Comparison of ENCODE assay signal across 8 mouse cellular contexts in the genomic region with DNA sequence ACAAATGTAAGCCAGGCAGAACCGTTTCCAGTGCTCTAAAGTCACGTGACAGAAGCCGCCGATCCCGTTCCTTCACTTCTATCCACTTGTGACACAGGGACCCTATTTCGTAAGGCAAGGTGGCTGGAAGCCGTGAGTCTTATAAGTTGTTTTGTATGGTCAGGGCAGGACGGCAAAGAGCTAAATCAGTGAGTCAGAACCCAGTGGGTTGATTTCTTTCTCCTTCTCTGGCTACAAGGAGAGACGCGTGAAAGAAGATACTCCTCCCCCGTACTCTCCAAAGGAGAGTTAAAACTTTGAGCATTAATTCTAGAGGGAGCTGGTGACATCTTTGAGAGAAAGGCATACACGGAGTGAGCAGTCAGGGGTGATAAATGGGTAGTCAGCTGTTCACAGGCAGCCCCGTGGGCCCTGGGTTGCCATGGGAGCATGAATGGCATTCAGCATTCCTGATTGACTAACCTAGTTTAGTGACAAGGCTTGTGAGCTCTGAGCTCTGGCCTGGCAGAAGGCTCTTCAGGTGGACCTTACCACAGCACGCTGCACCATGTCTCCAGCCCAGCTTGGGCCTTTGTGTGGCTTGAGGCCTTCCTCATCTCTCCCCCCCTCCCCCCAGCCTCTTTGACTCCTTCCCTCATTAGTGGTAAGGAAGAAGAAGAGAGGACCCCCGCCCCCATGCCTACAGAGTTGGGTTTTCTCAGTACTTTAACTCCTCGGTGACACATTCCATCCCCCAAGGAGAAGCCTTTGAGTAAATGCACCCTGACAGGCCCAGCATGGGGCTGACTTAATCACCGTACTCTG.
DNase-seq lines count a peak whose midpoint lies in the region; ATAC-seq and TF ChIP-seq lines count a peak whose summit lies in the region.

No protein-coding gene starts in this region.

- H3K9ac ChIP-seq in embryonic facial prominence, embryonic 15.5 days = no peak overlapping the region
- H3K9ac ChIP-seq in hindbrain, embryonic 13.5 days = peak overlapping the region; percentile 35; the same call in 1 of the 2 replicates

- H3K27me3 ChIP-seq in E14TG2a.4 (ENCODE audit: insufficient read depth, low read length) = no peaks in the 10 kb centered on the region
- H3K27me3 ChIP-seq in embryonic facial prominence, embryonic 15.5 days = no peaks in the 10 kb centered on the region
- H3K27me3 ChIP-seq in hindbrain, embryonic 13.5 days = no peaks in the 10 kb centered on the region

- peaks cover 94% of the 10 kb centered on the region for H3K4me1 ChIP-seq in E14TG2a.4 (replicated peaks; ENCODE audit: low read depth, low read length)
- peaks cover 40% of the 10 kb centered on the region for H3K4me1 ChIP-seq in embryonic facial prominence, embryonic 15.5 days
- peaks cover 55% of the 10 kb centered on the region for H3K4me1 ChIP-seq in hindbrain, embryonic 13.5 days (replicated peaks)

- peaks cover 29% of the 10 kb centered on the region for H3K36me3 ChIP-seq in E14TG2a.4 (ENCODE audit: insufficient read depth, low read length)
- peaks cover 1% of the 10 kb centered on the region; the same call in 1 of the 2 replicates for H3K36me3 ChIP-seq in embryonic facial prominence, embryonic 15.5 days
- H3K36me3 ChIP-seq in hindbrain, embryonic 13.5 days = no peaks in the 10 kb centered on the region

- intact Hi-C loops in left cerebral cortex, postnatal 4 days (cut with DNase I) = no loop called here

- no peak for TF ChIP-seq CTCF in E14TG2a.4 (conservative IDR thresholded peaks at IDR 0.05; ENCODE audit: low read length)

- no peaks in the 10 kb centered on the region for H3K9me3 ChIP-seq in E14TG2a.4 (ENCODE audit: low read length)
- H3K9me3 ChIP-seq in embryonic facial prominence, embryonic 15.5 days (replicated peaks) = no peaks in the 10 kb centered on the region
- no peaks in the 10 kb centered on the region for H3K9me3 ChIP-seq in hindbrain, embryonic 13.5 days

- ATAC-seq in embryonic facial prominence, embryonic 15.5 days (ENCODE audit: insufficient number of reproducible peaks, low FRiP score, low TSS enrichment, low read depth) = no peak
- ATAC-seq in hindbrain, embryonic 13.5 days (ENCODE audit: low FRiP score) = peak; percentile 89

- H3K4me2 ChIP-seq in embryonic facial prominence, embryonic 15.5 days (replicated peaks) = peak overlapping the region; percentile 44
- peak overlapping the region; percentile 57 for H3K4me2 ChIP-seq in hindbrain, embryonic 13.5 days

- 8% methylated on average over 17 of the region's 17 CpGs for WGBS in embryonic facial prominence, embryonic 15.5 days
- WGBS in hindbrain, embryonic 13.5 days = 2% methylated on average over 17 of the region's 17 CpGs

- H3K4me3 ChIP-seq in E14TG2a.4 (replicated peaks; ENCODE audit: low read length) = peak overlapping the region; percentile 20; the same call in 1 of the 2 replicates
- H3K4me3 ChIP-seq in embryonic facial prominence, embryonic 15.5 days (replicated peaks) = peak overlapping the region; percentile 27
- peak overlapping the region; percentile 28 for H3K4me3 ChIP-seq in hindbrain, embryonic 13.5 days

- H3K27ac ChIP-seq in embryonic facial prominence, embryonic 15.5 days (replicated peaks) = peak overlapping the region; percentile 48; the same call in 1 of the 2 replicates
- H3K27ac ChIP-seq in hindbrain, embryonic 13.5 days = peak overlapping the region; percentile 73

- peak; percentile 79 for DNase-seq in 3T3-L1 (ENCODE audit: low read depth, low spot score)
- peak; percentile 66 for DNase-seq in left cerebral cortex, postnatal 4 days
- DNase-seq in mesoderm, embryonic 11.5 days (ENCODE audit: low read depth, low spot score) = peak; percentile 92
- no peak for DNase-seq in spleen, postnatal 14 days (ENCODE audit: low spot score in 2 of 2)
- DNase-seq in thymus, postnatal 36 days = no peak

Comparison
In these comparisons a context has a peak if more than half of its experiments do, and no peak if none do; other contexts are left out.
1. DNase-seq: peak in 3T3-L1 (single experiment), left cerebral cortex, postnatal 4 days (single experiment) and mesoderm, embryonic 11.5 days (single experiment); none in spleen, postnatal 14 days (0 of 2) and thymus, postnatal 36 days (0 of 2).
2. Peak in every context shown above with its lines, with median percentiles within 50 percentile points of each other: H3K4me3 ChIP-seq.